Mouse (Mus musculus) hindbrain, embryonic 15.5 days (tissue): Measurements from ENCODE around the gene H2-T24. TPM values are rescaled to one million over a fixed set of nuclear protein-coding genes. Genes with fewer than 3 reads are reported as not detected.
"Not testable (repeated sequence)": the region's sequence is repeated elsewhere in the genome, so short reads cannot be mapped to it uniquely, and the experiment has no call there.

Experiments used
- ATAC-seq: fragments of 200-750 bp; cut with Nextera tagmentation; 2 replicates; pipeline ENCODE4 v1.8.0; 2017; ENCODE audit warnings: low read depth, moderate number of reproducible peaks, moderate TSS enrichment; ENCODE audit not compliant: low FRiP score
- H3K27ac ChIP-seq: fragments of 300-500 bp; sonication (generic); replicated peaks from 2 replicates; pipeline ENCODE4 v1.5.1; 2015; ENCODE audit warnings: mild to moderate bottlenecking, inconsistent platforms
- H3K27me3 ChIP-seq: fragments of 300-500 bp; sonication (generic); 2 replicates; pipeline ENCODE4 v1.6.1; 2015; ENCODE audit warnings: control low read depth, inconsistent platforms
- H3K36me3 ChIP-seq: fragments of 300-500 bp; sonication (generic); 2 replicates; pipeline ENCODE4 v1.6.1; 2015; ENCODE audit warnings: control low read depth, inconsistent platforms
- H3K4me1 ChIP-seq: fragments of 300-500 bp; sonication (generic); replicated peaks from 2 replicates; pipeline ENCODE4 v1.6.1; 2015; ENCODE audit warnings: control low read depth, inconsistent platforms
- H3K4me2 ChIP-seq: fragments of 300-500 bp; sonication (generic); 2 replicates; pipeline ENCODE4 v1.6.1; 2015; ENCODE audit warnings: moderate library complexity, mild to moderate bottlenecking, inconsistent platforms
- H3K4me3 ChIP-seq: fragments of 300-500 bp; sonication (generic); 2 replicates; pipeline ENCODE4 v1.5.1; 2015; ENCODE audit warnings: mild to moderate bottlenecking, inconsistent platforms
- H3K9ac ChIP-seq: fragments of 300-500 bp; sonication (generic); 2 replicates; pipeline ENCODE4 v1.6.1; 2015; ENCODE audit warnings: inconsistent platforms
- H3K9me3 ChIP-seq: fragments of 300-500 bp; sonication (generic); 2 replicates; pipeline ENCODE4 v1.6.1; 2016; ENCODE audit warnings: control low read depth, inconsistent platforms
- WGBS: fragments of 180-500 bp; shearing (Covaris S2); methylation state at CpG from one replicate; pipeline ENCODE4 v1.1.7; 2015; 5-methylcytosine and 5-hydroxymethylcytosine counted together
- polyA plus RNA-seq: library from polyadenylated mRNA; unstranded; fragments of >200 nt; fragmentation: Nextera tagmentation; extraction: Ambion mirVana; gene quantifications from 2 replicates; pipeline ENCODE4 v1.2.1, GENCODE M21; 2015

H2-T24 gene
- polyA plus RNA-seq: 9.0 and 9.9 TPM in 2 replicates

DNA sequence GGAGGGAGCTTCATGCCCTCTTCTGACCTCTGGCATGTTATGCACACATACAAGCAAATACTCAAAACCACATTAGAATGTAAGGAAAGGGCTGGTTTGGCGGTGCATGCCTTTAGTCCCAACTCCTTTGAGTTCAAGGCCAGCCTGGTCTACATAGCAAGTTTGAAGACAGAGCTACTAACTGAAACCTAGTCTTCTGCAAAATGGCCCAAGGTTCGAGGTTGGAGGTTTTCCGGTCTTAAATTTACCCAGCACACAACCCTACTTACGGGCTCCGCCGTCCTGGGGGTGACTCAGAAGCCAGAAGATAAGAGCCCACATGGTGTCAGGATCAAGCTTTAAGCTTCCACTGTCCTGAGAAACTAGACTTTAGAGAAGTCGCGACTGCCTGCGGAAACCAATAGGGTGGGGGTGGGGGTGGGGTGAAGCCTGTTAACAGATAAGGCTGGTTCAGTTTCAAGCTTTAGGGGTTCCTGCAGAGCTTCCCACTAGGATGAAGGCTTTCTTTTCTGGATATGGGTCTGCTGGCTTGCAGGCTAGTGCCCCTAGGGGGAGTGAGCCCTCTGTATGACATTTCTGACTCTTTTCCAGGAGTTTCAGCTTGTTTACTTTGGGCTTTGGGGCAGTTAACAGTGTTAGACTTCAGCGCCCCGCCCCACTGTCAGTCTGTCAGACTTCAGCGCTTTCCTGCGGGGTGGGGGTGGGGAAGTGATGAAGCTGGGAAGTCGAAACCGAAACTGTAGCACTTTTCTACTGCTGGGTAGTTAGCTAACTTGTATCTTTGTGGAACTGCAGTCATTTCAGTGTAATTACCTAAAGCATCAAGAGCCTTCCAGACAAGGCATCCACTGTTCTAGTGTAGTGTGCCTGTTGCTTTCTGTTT is at the start of gene H2-T24:
Gene H2-T24 (minus strand): TSS at position 370 of the 883 bp plus-strand sequence.
- Histone ChIP-seq H3K36me3 (no peaks in the 10 kb centered on the region), H3K4me1 (no peaks in the 10 kb centered on the region), H3K4me3 (no peak within 1 kb of the TSS), H3K4me2 (peak within 1 kb of the TSS; percentile 11; the same call in 1 of the 2 replicates), H3K9me3 (no peaks in the 10 kb centered on the region), H3K9ac (no peak within 1 kb of the TSS), H3K27ac (no peak within 1 kb of the TSS), H3K27me3 (no peaks in the 10 kb centered on the region)
- ATAC-seq: no peak
- WGBS: 53% methylated on average over 15 of the region's 15 CpGs

DNA sequence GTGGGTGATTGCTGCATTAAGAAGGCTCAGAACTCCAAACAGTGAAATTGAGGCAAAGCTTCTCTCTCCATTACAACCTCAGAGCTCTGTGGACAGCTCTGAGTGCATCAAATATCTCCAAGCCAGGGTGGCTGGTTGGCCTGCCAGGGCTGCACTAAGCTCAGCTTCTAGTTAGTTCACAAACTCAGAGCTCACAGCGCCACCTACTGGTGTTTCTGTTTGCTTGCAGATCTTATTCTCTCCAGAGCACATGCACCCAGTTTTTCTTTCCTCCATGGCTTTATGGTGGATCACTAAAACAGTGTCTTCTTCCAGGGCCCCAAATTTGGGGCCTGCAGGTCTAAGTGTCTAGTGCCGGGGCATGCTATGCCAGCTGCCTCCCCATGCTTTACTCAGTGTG is 40.5 kb upstream of the H2-T24 start:
- no peak overlapping the region for H3K27ac ChIP-seq
- no peaks in the 10 kb centered on the region for H3K4me1 ChIP-seq
- H3K27me3 ChIP-seq: no peaks in the 10 kb centered on the region
- no peaks in the 10 kb centered on the region for H3K36me3 ChIP-seq
- H3K9me3 ChIP-seq: no peaks in the 10 kb centered on the region
- H3K4me3 ChIP-seq: no peak overlapping the region
- 37% methylated on average over 2 of the region's 2 CpGs for WGBS
- no peak for ATAC-seq
- no peak overlapping the region for H3K9ac ChIP-seq
- H3K4me2 ChIP-seq: no peak overlapping the region

GRCm38 (mm10) chr17:36058362-36058761 is 38.0 kb upstream of the H2-T24 start, which contains the start of gene Gm11127:
Gene Gm11127, minus strand, starts transcription at chr17:36058371.
- ATAC-seq, H3K4me1 ChIP-seq, H3K36me3 ChIP-seq, H3K9me3 ChIP-seq, H3K27me3 ChIP-seq, H3K4me2 ChIP-seq, H3K27ac ChIP-seq, H3K9ac ChIP-seq, H3K4me3 ChIP-seq: not testable (repeated sequence)
- 74% methylated on average over 1 of the region's 1 CpGs for WGBS

DNA sequence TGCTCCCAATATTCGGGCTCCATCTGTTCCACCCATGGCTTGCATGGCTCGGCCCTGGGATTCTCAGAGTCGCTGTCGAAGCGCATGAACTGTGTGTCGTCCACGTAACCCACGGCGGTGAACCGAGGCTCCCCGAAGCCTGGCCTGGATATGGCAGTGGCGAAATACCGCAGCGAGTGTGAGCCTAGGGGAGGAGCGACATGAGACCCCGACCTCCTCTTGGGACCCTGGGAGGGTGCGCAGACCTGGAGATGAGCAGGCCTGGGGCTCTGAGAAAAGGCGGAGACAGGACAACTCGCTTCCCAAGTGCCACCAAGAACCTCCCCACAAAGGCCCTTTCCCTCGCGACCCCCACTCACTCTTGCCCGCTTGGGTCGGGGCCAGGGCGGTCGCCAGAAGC is 37.6 kb upstream of the H2-T24 start:
- not testable (repeated sequence) for H3K4me2 ChIP-seq, H3K9ac ChIP-seq, H3K36me3 ChIP-seq, H3K4me3 ChIP-seq, H3K27ac ChIP-seq, H3K9me3 ChIP-seq, ATAC-seq, H3K27me3 ChIP-seq, H3K4me1 ChIP-seq
- WGBS: 90% methylated on average over 25 of the region's 25 CpGs

DNA sequence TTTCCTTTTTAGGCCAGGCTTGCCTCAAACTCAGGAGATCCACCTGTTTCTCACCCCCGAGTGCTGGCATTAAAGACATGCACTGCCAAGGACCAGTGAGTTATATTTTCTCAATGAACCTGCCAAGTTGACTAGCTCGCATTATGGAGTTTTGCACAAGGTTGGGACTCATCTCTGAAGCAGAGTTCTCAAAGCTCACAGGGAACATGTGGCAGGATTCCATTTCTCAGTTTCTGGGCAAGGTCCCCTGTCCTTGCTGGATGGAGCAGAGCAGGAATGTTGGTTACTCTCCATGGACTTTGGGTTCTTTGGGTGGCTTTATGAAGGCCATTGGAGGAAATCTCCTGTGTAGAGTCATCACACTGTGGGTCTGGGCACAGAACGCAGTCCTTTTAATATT is 22.9 kb upstream of the H2-T24 start:
- Histone ChIP-seq H3K27ac (no peak overlapping the region), H3K4me2 (peak overlapping the region; percentile 81), H3K27me3 (no peaks in the 10 kb centered on the region), H3K9me3 (no peaks in the 10 kb centered on the region), H3K36me3 (no peaks in the 10 kb centered on the region), H3K4me3 (peak overlapping the region; percentile 40; the same call in 1 of the 2 replicates), H3K4me1 (peaks cover 8% of the 10 kb centered on the region; the same call in 1 of the 2 replicates), H3K9ac (no peak overlapping the region)
- ATAC-seq: no peak
- 84% methylated on average over 3 of the region's 3 CpGs for WGBS

- H3K27ac ChIP-seq, H3K4me1 ChIP-seq, H3K36me3 ChIP-seq, H3K27me3 ChIP-seq, H3K9me3 ChIP-seq: not testable (repeated sequence)
- peak; percentile 95 for ATAC-seq
- Histone ChIP-seq H3K4me3 (peak within 1 kb of the TSS; percentile 40), H3K4me2 (peak within 1 kb of the TSS; percentile 81), H3K9ac (peak within 1 kb of the TSS; percentile 25; the same call in 1 of the 2 replicates)
- under 1% methylated on average over 12 of the region's 12 CpGs for WGBS
Observed at GRCm38 (mm10) chr17:36042610-36043169, 22.3 kb upstream of the H2-T24 start, which contains the start of the genes H2-T22 and Gm6034. Gene H2-T22, minus strand, starts transcription at chr17:36042747. Gene Gm6034, plus strand, starts transcription at chr17:36042961.

- H3K36me3 ChIP-seq, H3K27ac ChIP-seq, H3K27me3 ChIP-seq, H3K4me1 ChIP-seq, H3K9me3 ChIP-seq: not testable (repeated sequence)
- Histone ChIP-seq H3K4me2 (peak overlapping the region; percentile 81), H3K4me3 (peak overlapping the region; percentile 40), H3K9ac (peak overlapping the region; percentile 25; the same call in 1 of the 2 replicates)
- ATAC-seq: peak; percentile 54; the same call in 1 of the 2 replicates
- WGBS: 2% methylated on average over 18 of the region's 19 CpGs
Observed at GRCm38 (mm10) chr17:36042055-36042454, 21.7 kb upstream of the H2-T24 start.

- not testable (repeated sequence) for H3K27me3 ChIP-seq, H3K27ac ChIP-seq, ATAC-seq, H3K9me3 ChIP-seq, H3K9ac ChIP-seq, H3K4me3 ChIP-seq, H3K4me1 ChIP-seq, H3K4me2 ChIP-seq, H3K36me3 ChIP-seq
- WGBS: 91% methylated on average over 2 of the region's 2 CpGs
Observed at GRCm38 (mm10) chr17:36040604-36041003, 20.2 kb upstream of the H2-T24 start.

DNA sequence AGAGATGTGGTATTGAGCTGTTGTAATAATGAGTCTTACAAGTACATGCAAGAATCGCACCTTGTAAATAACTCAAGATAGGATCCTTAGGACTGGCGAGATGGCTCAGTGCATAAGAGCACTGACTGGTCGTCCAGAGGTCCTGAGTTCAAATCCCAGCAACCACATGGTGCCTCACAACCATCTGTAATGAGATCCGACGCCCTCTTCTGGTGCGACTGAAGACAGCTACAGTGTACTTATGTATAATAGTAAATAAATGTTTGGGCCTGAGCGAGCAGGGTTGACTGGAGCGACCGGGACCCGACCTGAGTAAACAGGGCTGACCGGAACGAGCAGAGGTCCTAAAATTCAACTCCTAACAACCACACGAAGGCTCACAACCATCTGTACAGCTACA is 15.8 kb upstream of the H2-T24 start:
- WGBS: 86% methylated on average over 13 of the region's 13 CpGs
- H3K9me3 ChIP-seq, H3K27me3 ChIP-seq, H3K9ac ChIP-seq, H3K4me2 ChIP-seq, H3K36me3 ChIP-seq, H3K4me3 ChIP-seq, H3K27ac ChIP-seq, ATAC-seq: not testable (repeated sequence)
- H3K4me1 ChIP-seq: peaks cover 13% of the 10 kb centered on the region

DNA sequence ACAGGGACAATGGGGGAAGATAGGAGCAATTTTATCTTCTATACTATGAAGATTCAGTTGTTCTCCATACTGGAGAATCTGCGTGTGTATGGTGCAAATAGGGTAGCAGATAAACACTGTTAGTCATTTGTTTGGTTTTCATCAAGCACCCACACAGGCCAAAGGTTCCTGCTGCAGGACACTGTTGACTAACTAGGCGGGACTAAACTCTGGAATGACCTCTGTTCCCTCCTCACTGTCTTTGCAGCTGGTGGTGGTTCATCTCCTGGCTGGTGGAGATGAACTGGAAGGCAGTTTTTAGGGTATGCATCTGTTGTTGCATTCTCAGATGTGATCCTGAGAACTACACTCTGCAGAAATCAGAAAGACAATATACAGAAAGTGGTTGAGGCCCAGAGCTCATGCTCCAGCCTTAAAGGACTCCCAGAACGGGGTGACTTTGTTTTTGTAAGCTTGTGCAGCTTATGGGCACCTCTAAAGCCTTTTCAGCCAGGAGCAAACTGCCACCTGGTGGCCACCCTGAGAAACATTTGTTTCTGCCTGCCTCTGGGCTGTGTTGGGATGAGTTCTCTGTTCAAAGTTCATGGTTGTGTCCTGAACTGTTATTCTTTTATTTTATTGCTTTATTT is 14.8 kb upstream of the H2-T24 start:
- ATAC-seq, H3K27ac ChIP-seq, H3K27me3 ChIP-seq, H3K9me3 ChIP-seq, H3K9ac ChIP-seq, H3K4me3 ChIP-seq, H3K36me3 ChIP-seq, H3K4me2 ChIP-seq: not testable (repeated sequence)
- WGBS: 42% methylated on average over 3 of the region's 3 CpGs
- H3K4me1 ChIP-seq: peaks cover 13% of the 10 kb centered on the region

GRCm38 (mm10) chr17:36034524-36034923 is 14.2 kb upstream of the H2-T24 start:
- H3K27ac ChIP-seq, H3K9ac ChIP-seq, H3K4me3 ChIP-seq, H3K36me3 ChIP-seq, H3K4me2 ChIP-seq, ATAC-seq, H3K9me3 ChIP-seq, H3K27me3 ChIP-seq: not testable (repeated sequence)
- 58% methylated on average over 3 of the region's 3 CpGs for WGBS
- peaks cover 13% of the 10 kb centered on the region for H3K4me1 ChIP-seq

DNA sequence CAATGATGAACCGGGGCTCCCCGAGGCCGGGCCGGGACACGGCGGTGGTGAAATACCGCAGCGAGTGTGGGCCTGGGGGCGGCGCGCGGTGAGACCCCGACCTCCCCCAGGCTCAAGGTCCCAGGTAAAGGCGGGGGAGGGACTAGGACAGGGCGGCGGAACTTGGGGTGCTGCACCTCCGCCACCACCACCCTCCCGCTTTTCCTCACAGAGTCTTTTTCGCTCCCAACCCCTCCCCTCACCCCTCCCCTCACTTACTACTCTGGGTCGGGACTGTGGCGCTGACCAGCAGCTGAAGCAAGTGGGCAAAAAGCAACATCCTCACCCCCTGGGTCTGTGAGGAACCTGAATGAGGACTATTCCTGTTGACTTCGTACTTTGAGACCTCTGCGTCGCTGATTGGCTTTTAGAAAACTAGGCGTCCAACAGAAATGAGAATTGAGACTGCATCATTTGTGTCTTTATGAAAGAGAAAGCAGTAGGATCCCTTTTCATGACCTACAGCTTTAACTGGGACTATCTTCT is 12.1 kb upstream of the H2-T24 start, which contains the start of gene H2-T23:
Gene H2-T23 (minus strand): TSS at position 505 of the 525 bp plus-strand sequence.
- H3K27me3 ChIP-seq, H3K9me3 ChIP-seq, H3K36me3 ChIP-seq, H3K27ac ChIP-seq: not testable (repeated sequence)
- peak; percentile 35; the same call in 1 of the 2 replicates for ATAC-seq
- under 1% methylated on average over 22 of the region's 25 CpGs for WGBS
- Histone ChIP-seq H3K4me3 (peak within 1 kb of the TSS; percentile 48), H3K4me1 (peaks cover 13% of the 10 kb centered on the region), H3K9ac (peak within 1 kb of the TSS; percentile 38), H3K4me2 (peak within 1 kb of the TSS; percentile 90)
